Mouse (Mus musculus) bone marrow, adult 2 months (tissue): ENCODE data around the gene Kif24. TPM values are rescaled to one million over a fixed set of nuclear protein-coding genes. Genes with fewer than 3 reads are reported as not detected.

Experiments
- H3K27ac ChIP-seq: fragments of 200-500 bp; 2 replicates; pipeline ENCODE4 v1.5.1; 2012; ENCODE audit warnings: low read depth, mild to moderate bottlenecking, control low read depth, inconsistent platforms, low read length; ENCODE audit not compliant: control insufficient read depth, poor library complexity, insufficient read depth
- H3K4me1 ChIP-seq: fragments of 200-500 bp; 2 replicates; pipeline ENCODE4 v1.6.1; 2011; ENCODE audit warnings: low read length; ENCODE audit not compliant: control insufficient read depth, insufficient read depth
- H3K4me3 ChIP-seq: fragments of 200-500 bp; replicated peaks from 2 replicates; pipeline ENCODE3; 2011; ENCODE audit warnings: mild to moderate bottlenecking, low read depth, low read length, control low read depth; ENCODE audit not compliant: control insufficient read depth
- CTCF ChIP-seq: fragments of 200-500 bp; IDR thresholded peaks from 2 replicates; pipeline ENCODE4 v1.5.1; 2011; ENCODE audit warnings: low read length, control low read depth; ENCODE audit not compliant: control insufficient read depth, insufficient read depth
- POLR2A ChIP-seq: fragments of 200-500 bp; IDR thresholded peaks from 2 replicates; pipeline ENCODE4 v1.6.1; 2011; ENCODE audit warnings: low read depth, mild to moderate bottlenecking, control low read depth, low read length, borderline replicate concordance; ENCODE audit not compliant: control insufficient read depth
- WGBS: fragments of 180-500 bp; shearing (Covaris S2); methylation state at CpG from one replicate; pipeline ENCODE4 v1.1.7; 2018; 5-methylcytosine and 5-hydroxymethylcytosine counted together
- polyA plus RNA-seq: library from polyadenylated mRNA; stranded (reverse); fragments of >200 nt; gene quantifications from 2 replicates; pipeline ENCODE4 v1.2.4, GENCODE M21; 2011; ENCODE audit warnings: low replicate concordance; ENCODE audit not compliant: missing spikeins, insufficient read depth, insufficient read length

Gene Kif24
- polyA plus RNA-seq, 1 experiment, result 17.6 TPM

DNA sequence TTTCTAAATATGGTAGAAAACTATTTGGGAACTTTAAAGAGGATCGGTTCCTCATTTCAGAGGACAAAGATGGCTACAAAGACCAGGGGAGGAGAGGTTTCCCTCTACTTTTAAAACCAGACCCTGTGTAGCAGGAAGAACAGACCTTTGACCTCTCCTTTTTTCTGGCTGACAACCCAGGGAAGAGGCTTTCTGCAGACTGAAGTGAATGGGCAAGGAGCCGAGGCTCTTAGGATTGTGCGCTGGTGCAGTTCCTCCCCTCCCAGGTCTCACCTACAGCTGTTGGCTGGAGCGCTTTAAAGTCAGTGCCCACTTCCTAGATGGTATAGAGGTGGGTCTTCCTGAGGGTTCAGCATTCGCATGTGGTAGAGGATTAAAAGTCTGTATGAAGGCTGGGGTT, 32.4 kb upstream of the Kif24 start:
- H3K4me3 ChIP-seq, result no peak overlapping the region
- WGBS, result 35% methylated on average over 5 of the region's 5 CpGs
- no peak overlapping the region for H3K27ac ChIP-seq
- no peak for TF ChIP-seq POLR2A
- no peaks in the 10 kb centered on the region; the same call in 1 of the 2 replicates for H3K4me1 ChIP-seq

DNA sequence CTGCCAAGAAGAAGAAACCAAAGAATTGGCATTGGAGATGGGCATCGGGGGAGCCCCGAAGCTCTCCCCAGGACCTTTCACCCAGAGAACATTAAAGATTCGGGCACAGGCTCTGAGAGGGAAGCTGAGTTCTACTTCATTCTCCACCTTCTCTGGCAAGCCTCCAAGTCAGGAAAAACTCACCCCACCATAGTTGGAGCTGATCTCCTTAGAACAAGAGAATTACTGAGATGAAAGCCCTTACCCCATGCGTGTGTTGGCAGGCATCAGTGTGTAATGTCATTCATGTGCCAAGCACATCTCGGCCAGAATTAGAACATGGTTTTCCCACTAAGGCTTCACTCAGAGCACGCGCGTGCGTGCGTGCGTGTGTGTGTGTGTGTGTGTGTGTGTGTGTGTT, 31.2 kb upstream of the Kif24 start:
- Histone ChIP-seq H3K27ac (no peak overlapping the region), H3K4me1 (no peaks in the 10 kb centered on the region; the same call in 1 of the 2 replicates), H3K4me3 (no peak overlapping the region)
- WGBS, result 76% methylated on average over 11 of the region's 11 CpGs
- TF ChIP-seq CTCF, result no peak
- TF ChIP-seq POLR2A, result no peak

DNA sequence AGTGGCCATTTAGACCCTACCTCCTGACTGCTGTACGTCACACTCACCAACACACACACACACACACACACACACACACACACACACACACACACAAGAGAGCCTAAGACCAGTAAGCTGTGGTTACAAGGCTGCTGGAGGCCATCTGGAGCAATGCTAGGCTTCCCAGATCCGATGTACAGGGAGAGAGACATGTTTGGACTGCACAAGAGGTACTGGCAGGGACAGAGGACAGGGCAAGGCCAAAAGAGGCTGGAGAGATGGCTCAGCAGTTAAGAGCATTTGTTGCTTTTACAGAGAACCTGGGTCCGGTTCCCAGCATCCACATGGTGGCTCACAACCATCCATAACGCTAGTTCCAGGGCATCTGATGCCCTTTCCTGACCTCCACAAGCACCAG, 30.4 kb upstream of the Kif24 start:
- Histone ChIP-seq H3K4me1 (no peaks in the 10 kb centered on the region; the same call in 1 of the 2 replicates), H3K4me3 (no peak overlapping the region), H3K27ac (no peak overlapping the region)
- TF ChIP-seq POLR2A, result no peak
- TF ChIP-seq CTCF, result no peak
- WGBS, result 69% methylated on average over 4 of the region's 4 CpGs

DNA sequence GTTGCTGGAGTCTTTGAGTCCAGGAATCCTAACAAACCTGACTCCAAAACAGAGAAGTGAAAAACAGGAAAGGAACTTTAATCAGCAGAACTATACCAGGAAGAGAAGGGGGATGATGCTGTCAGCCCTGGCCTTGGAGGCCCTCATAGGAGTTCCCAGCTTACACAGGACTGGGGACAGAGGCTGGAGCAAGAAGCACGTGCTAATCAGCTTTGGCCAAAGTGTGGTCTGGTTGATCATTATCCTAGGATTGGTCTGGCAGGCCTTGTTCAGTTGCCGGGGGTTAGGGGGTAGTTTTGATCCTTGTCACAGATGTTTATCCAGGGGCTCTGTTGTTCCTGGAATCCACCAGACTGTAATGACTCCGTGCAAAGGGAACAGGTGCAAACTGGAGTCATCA, 29.7 kb upstream of the Kif24 start:
- 37% methylated on average over 3 of the region's 3 CpGs for WGBS
- H3K4me3 ChIP-seq, result no peak overlapping the region
- no peak overlapping the region for H3K27ac ChIP-seq
- no peak for TF ChIP-seq CTCF
- TF ChIP-seq POLR2A, result no peak
- H3K4me1 ChIP-seq, result no peaks in the 10 kb centered on the region; the same call in 1 of the 2 replicates

DNA sequence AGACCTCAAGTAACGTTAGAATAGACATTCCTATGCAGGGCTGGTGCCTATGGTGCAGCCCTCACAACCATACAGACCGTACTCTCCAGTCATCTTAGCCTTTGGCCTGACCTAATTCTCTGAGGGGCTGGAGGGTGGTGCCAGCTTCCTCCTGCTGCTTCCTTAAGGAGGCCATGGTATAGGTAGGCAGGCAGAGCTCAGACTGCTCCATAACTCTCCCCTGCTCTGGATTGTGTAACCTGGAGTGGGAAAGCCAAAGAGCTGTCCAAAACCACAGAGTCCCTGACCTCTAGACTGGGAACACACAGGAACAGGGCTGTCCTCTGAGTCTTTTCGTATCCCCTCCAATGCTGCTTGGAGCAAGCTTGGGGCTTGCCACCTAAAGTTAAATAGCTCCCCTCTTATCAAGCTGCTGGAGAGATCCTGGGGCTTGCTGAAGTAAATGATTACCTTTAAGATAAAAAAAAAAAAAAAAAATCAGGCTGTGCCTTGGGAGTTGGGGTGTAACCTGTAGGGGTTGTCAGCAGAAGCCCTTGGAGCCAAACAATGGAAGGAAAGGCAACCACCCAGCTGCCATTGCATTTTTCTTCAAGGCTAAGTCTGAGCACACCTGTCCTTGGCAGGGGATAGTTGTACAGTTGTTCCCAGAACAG, 28.9 kb upstream of the Kif24 start:
- TF ChIP-seq POLR2A, result no peak
- TF ChIP-seq CTCF, result no peak
- Histone ChIP-seq H3K4me3 (no peak overlapping the region), H3K4me1 (no peaks in the 10 kb centered on the region), H3K27ac (no peak overlapping the region)
- 72% methylated on average over 3 of the region's 3 CpGs for WGBS

DNA sequence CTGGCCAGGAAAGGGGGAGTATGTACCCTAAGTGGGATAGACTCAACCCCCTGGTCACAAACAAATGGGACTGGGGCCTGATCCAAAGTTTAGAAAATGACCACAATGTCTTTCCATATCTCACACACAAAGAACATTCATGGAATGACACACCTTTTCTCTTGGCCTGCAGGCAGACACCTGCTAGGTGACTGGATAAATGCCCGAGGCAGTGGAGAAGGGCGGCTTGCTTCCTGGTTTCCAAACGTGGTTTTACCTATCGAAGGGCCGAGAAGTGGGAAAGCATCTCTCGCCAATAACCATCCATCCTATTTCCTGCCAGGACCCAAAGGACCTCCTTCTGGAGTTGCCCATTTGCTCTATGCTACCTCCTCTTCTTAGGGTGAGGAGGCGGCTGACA, 28.3 kb upstream of the Kif24 start:
- H3K4me3 ChIP-seq, result no peak overlapping the region

DNA sequence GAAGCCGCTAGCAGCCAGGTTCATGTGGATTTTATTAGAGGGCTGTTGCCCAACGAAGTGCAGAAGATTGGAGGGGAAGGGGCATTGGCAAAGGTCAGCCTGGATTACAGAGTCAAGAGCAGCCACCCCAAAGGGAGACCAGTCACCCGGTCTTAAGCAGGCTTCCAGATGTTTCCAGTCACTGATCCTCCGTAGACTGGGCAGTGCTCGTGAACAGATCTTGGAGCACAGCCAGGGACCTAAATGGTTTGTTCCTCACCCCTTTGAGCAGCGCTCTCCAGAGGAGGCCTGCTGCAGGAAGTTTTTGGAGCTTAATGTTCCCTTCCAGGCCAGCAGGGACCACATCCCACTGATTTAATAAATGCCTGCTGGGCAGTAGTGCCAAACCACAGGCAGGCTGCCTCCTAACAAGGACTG, 16.9 kb upstream of the Kif24 start:
- no peak overlapping the region for H3K4me3 ChIP-seq
- no peak for TF ChIP-seq POLR2A
- TF ChIP-seq CTCF, result no peak
- WGBS, result 84% methylated on average over 6 of the region's 6 CpGs
- H3K27ac ChIP-seq, result no peak overlapping the region
- H3K4me1 ChIP-seq, result no peaks in the 10 kb centered on the region

More for the DNA sequence above, 28.3 kb upstream of the Kif24 start:
- TF ChIP-seq CTCF (no peak), POLR2A (no peak)
- Histone ChIP-seq H3K4me1 (no peaks in the 10 kb centered on the region), H3K27ac (no peak overlapping the region)
- 81% methylated on average over 7 of the region's 7 CpGs for WGBS

DNA sequence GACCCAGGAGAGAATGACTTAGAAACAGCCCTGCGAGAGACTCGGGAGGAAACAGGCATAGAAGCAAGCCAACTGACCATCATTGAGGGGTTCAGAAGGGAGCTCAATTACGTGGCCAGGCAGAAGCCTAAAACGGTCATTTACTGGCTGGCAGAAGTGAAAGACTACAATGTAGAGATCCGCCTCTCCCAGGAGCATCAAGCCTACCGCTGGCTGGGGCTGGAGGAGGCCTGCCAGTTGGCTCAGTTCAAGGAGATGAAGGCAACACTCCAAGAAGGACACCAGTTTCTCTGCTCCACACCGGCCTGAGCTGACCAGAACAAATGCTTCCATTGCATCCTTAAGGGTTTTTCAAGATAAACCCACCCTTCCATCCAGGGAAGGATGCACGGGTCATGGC, 15.6 kb upstream of the Kif24 start:
- 83% methylated on average over 8 of the region's 8 CpGs for WGBS
- Histone ChIP-seq H3K27ac (no peak overlapping the region), H3K4me1 (no peaks in the 10 kb centered on the region), H3K4me3 (no peak overlapping the region)
- TF ChIP-seq POLR2A (no peak), CTCF (no peak)

DNA sequence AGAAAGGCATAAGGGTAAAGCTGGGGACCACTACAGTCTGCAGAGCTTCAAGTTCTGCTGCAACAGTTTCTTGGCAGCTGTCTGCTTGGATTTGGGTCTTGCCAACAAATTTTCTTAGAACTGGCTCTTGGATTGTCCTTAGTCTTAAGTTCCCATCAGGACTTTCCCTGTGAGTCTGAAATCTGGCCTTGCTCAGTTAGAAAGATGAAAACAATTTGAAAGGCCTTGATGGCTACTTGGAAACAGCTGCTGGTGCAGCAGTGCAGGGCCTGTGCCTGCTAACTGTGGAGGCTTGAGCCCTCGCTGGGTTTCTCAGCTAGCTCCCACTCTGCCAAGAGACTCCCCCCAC, 14.7 kb upstream of the Kif24 start:
- 81% methylated on average over 1 of the region's 1 CpGs for WGBS
- H3K27ac ChIP-seq, result no peak overlapping the region
- TF ChIP-seq CTCF (no peak), POLR2A (no peak)
- no peaks in the 10 kb centered on the region for H3K4me1 ChIP-seq
- H3K4me3 ChIP-seq, result no peak overlapping the region
